Mouse (Mus musculus) T-helper 1 cell (primary cell): ENCODE results near the gene Tbx10.
"Not testable (repeated sequence)": the region's sequence is repeated elsewhere in the genome, so short reads cannot be mapped to it uniquely, and the experiment has no call there.

ENCODE experiments used
- in situ Hi-C: fragments of 300-600 bp; cut with MboI, MseI; formaldehyde crosslinking; loops from one replicate; pipeline ENCODE4 v1.15.1; 2025; ENCODE audit warnings: high pct_unique_total_duplicates

The Tbx10 gene

GRCm38 (mm10) chr19:4042124-4042523 is 49.6 kb downstream of the Tbx10 start:
- in situ Hi-C loops, result no loop called here

- in situ Hi-C loops, result not testable (repeated sequence)
These were observed 51.6 kb downstream of the Tbx10 start for GRCm38 (mm10) chr19:4044109-4044508.

GRCm38 (mm10) chr19:4045966-4046865 is 53.7 kb downstream of the Tbx10 start, which contains the start of gene Gstp2:
Gene Gstp2 (minus strand): TSS chr19:4046023.
- in situ Hi-C loops, result no loop called here

GRCm38 (mm10) chr19:4046866-4047254 is 54.3 kb downstream of the Tbx10 start:
- in situ Hi-C loops, result no loop called here

GRCm38 (mm10) chr19:4047859-4048258 is 55.3 kb downstream of the Tbx10 start:
- in situ Hi-C loops, result no loop called here

GRCm38 (mm10) chr19:4049069-4049468 is 56.5 kb downstream of the Tbx10 start:
- in situ Hi-C loops, result not testable (repeated sequence)
